Mouse (Mus musculus): ENCODE data around the gene Camsap3.

GRCm38 (mm10) chr8:3579390-3580364 lies 7.4 kb upstream of the Camsap3 start:
- TF ChIP-seq CTCF (IDR thresholded peaks at IDR 0.05; ENCODE audit: borderline replicate concordance, control insufficient read depth, extremely low read depth, insufficient read depth, low read length, poor library complexity): no peak
- no peak for TF ChIP-seq POLR2A (IDR thresholded peaks at IDR 0.05; ENCODE audit: control insufficient read depth, extremely low read depth, insufficient read depth, low read length, poor library complexity)

All from thymus, adult 2 months (tissue).